Mouse (Mus musculus) heart, adult 2 months (tissue): Measurements from ENCODE around the gene Ifi207.
A peak's percentile ranks its signal among the peaks of the same experiment; 100 is the strongest.

ENCODE experiments used
- CTCF ChIP-seq: fragments of 200-600 bp; IDR thresholded peaks from 2 replicates; pipeline ENCODE4 v1.8.1; 2022; ENCODE audit warnings: antibody characterized with exemption, mild to moderate bottlenecking, moderate library complexity
- EP300 ChIP-seq: fragments of 200-500 bp; IDR thresholded peaks from 2 replicates; pipeline ENCODE4 v1.6.1; 2011; ENCODE audit warnings: low read depth, low read length, control low read depth; ENCODE audit not compliant: insufficient read depth

- TF ChIP-seq CTCF = no peak
- 0 out of 2 replicates have a peak, but pooled peaks have one; percentile 21 for TF ChIP-seq EP300
Observed at GRCm38 (mm10) chr1:173741656-173742055, at the start of gene Ifi207.
